Mouse (Mus musculus) heart, embryonic 15.5 days (tissue): ENCODE measurements at regions not wholly inside any gene's neighbourhood (a gene's known extent, or its start where the extent isn't known, plus 50 kb on each side); places are given as distances from the start of the nearest gene placed in this dataset.

Experiments
- ATAC-seq: fragments of 200-750 bp; cut with Nextera tagmentation; replicated peaks from 2 replicates; pipeline ENCODE4 v1.8.0; 2017; ENCODE audit warnings: low read depth, moderate TSS enrichment; ENCODE audit not compliant: insufficient number of reproducible peaks, insufficient read depth, low FRiP score
- H3K27ac ChIP-seq: fragments of 300-500 bp; sonication (generic); 2 replicates; pipeline ENCODE4 v1.5.1; 2015; ENCODE audit warnings: mild to moderate bottlenecking, inconsistent platforms
- H3K27me3 ChIP-seq: fragments of 300-500 bp; sonication (generic); 2 replicates; pipeline ENCODE4 v1.6.1; 2015; ENCODE audit warnings: inconsistent platforms
- H3K36me3 ChIP-seq: fragments of 300-500 bp; sonication (generic); 2 replicates; pipeline ENCODE4 v1.6.1; 2015; ENCODE audit warnings: mild to moderate bottlenecking, inconsistent platforms
- H3K4me1 ChIP-seq: fragments of 300-500 bp; sonication (generic); replicated peaks from 2 replicates; pipeline ENCODE4 v1.6.1; 2015; ENCODE audit warnings: inconsistent platforms
- H3K4me2 ChIP-seq: fragments of 300-500 bp; sonication (generic); 2 replicates; pipeline ENCODE4 v1.6.1; 2015; ENCODE audit warnings: inconsistent platforms, mild to moderate bottlenecking, moderate library complexity
- H3K4me3 ChIP-seq: fragments of 300-500 bp; sonication (generic); 2 replicates; pipeline ENCODE4 v1.5.1; 2015; ENCODE audit warnings: mild to moderate bottlenecking, inconsistent platforms
- H3K9ac ChIP-seq: fragments of 300-500 bp; sonication (generic); 2 replicates; pipeline ENCODE4 v1.6.1; 2015; ENCODE audit warnings: mild to moderate bottlenecking, inconsistent platforms
- H3K9me3 ChIP-seq: fragments of 300-500 bp; sonication (generic); replicated peaks from 2 replicates; pipeline ENCODE4 v1.6.1; 2016; ENCODE audit warnings: inconsistent platforms
- WGBS: fragments of 180-500 bp; shearing (Covaris S2); methylation state at CpG from one replicate; pipeline ENCODE4 v1.1.7; 2015; ENCODE audit warnings: mixed read lengths; 5-methylcytosine and 5-hydroxymethylcytosine counted together

- H3K4me3 ChIP-seq = no peak overlapping the region
- WGBS = 69% methylated on average over 3 of the region's 3 CpGs
- no peaks in the 10 kb centered on the region for H3K36me3 ChIP-seq
- H3K27ac ChIP-seq = no peak overlapping the region
- no peak overlapping the region for H3K4me2 ChIP-seq
- H3K9me3 ChIP-seq = no peaks in the 10 kb centered on the region
- no peak overlapping the region for H3K9ac ChIP-seq
- ATAC-seq = no peak
- no peaks in the 10 kb centered on the region for H3K27me3 ChIP-seq
- H3K4me1 ChIP-seq = peaks cover under 1% of the 10 kb centered on the region; the same call in 1 of the 2 replicates
Observed at GRCm38 (mm10) chr7:111164276-111164675, 81.4 kb upstream of the Eif4g2 start.

- no peaks in the 10 kb centered on the region for H3K9me3 ChIP-seq
- no peak for ATAC-seq
- peaks cover 5% of the 10 kb centered on the region for H3K4me1 ChIP-seq
- no peak overlapping the region for H3K4me3 ChIP-seq
- no peaks in the 10 kb centered on the region for H3K27me3 ChIP-seq
- H3K27ac ChIP-seq = no peak overlapping the region
- no peak overlapping the region for H3K4me2 ChIP-seq
- 34% methylated on average over 3 of the region's 3 CpGs for WGBS
- H3K9ac ChIP-seq = no peak overlapping the region
- H3K36me3 ChIP-seq = no peaks in the 10 kb centered on the region
Observed at GRCm38 (mm10) chr7:111163861-111164260, 81.0 kb upstream of the Eif4g2 start.

- no peaks in the 10 kb centered on the region for H3K9me3 ChIP-seq
- no peak for ATAC-seq
- no peak overlapping the region for H3K9ac ChIP-seq
- 77% methylated on average over 8 of the region's 8 CpGs for WGBS
- H3K27ac ChIP-seq = no peak overlapping the region
- H3K4me2 ChIP-seq = no peak overlapping the region
- H3K36me3 ChIP-seq = no peaks in the 10 kb centered on the region
- H3K4me3 ChIP-seq = no peak overlapping the region
- H3K27me3 ChIP-seq = no peaks in the 10 kb centered on the region
- peaks cover 8% of the 10 kb centered on the region for H3K4me1 ChIP-seq
Observed at GRCm38 (mm10) chr7:111163321-111163720, 80.5 kb upstream of the Eif4g2 start.

- ATAC-seq = no peak
- Histone ChIP-seq H3K9me3 (no peaks in the 10 kb centered on the region), H3K27me3 (no peaks in the 10 kb centered on the region), H3K9ac (no peak overlapping the region), H3K4me3 (no peak overlapping the region), H3K4me2 (no peak overlapping the region), H3K36me3 (no peaks in the 10 kb centered on the region), H3K4me1 (peaks cover 32% of the 10 kb centered on the region), H3K27ac (peak overlapping the region; percentile 26; the same call in 1 of the 2 replicates)
- 60% methylated on average over 6 of the region's 6 CpGs for WGBS
Observed at GRCm38 (mm10) chr7:111158791-111159286, 76.0 kb upstream of the Eif4g2 start.

GRCm38 (mm10) chr7:111157754-111158325 lies 75.0 kb upstream of the Eif4g2 start:
- ATAC-seq = no peak
- Histone ChIP-seq H3K9ac (0 out of 2 replicates have a peak overlapping the region, but pooled peaks have one; percentile 27), H3K4me3 (no peak overlapping the region), H3K4me1 (peaks cover 32% of the 10 kb centered on the region), H3K27ac (peak overlapping the region; percentile 95), H3K36me3 (no peaks in the 10 kb centered on the region), H3K9me3 (no peaks in the 10 kb centered on the region), H3K27me3 (no peaks in the 10 kb centered on the region), H3K4me2 (peak overlapping the region; percentile 44)
- 48% methylated on average over 9 of the region's 9 CpGs for WGBS

GRCm38 (mm10) chr7:111157287-111157686 lies 74.5 kb upstream of the Eif4g2 start:
- peak overlapping the region; percentile 95 for H3K27ac ChIP-seq
- H3K9me3 ChIP-seq = no peaks in the 10 kb centered on the region
- 8% methylated on average over 6 of the region's 6 CpGs for WGBS
- H3K27me3 ChIP-seq = no peaks in the 10 kb centered on the region
- peak; percentile 82 for ATAC-seq
- H3K4me1 ChIP-seq = peaks cover 32% of the 10 kb centered on the region
- no peaks in the 10 kb centered on the region for H3K36me3 ChIP-seq
- H3K4me2 ChIP-seq = peak overlapping the region; percentile 44
- H3K4me3 ChIP-seq = no peak overlapping the region
- no peak overlapping the region for H3K9ac ChIP-seq

GRCm38 (mm10) chr7:111156472-111157231 lies 73.8 kb upstream of the Eif4g2 start:
- peak overlapping the region; percentile 7; the same call in 1 of the 2 replicates for H3K4me3 ChIP-seq
- peaks cover 32% of the 10 kb centered on the region for H3K4me1 ChIP-seq
- ATAC-seq = peak; percentile 84
- peak overlapping the region; percentile 3; the same call in 1 of the 2 replicates for H3K9ac ChIP-seq
- peak overlapping the region; percentile 44 for H3K4me2 ChIP-seq
- H3K9me3 ChIP-seq = no peaks in the 10 kb centered on the region
- H3K27ac ChIP-seq = peak overlapping the region; percentile 95
- 21% methylated on average over 8 of the region's 8 CpGs for WGBS
- no peaks in the 10 kb centered on the region for H3K36me3 ChIP-seq
- no peaks in the 10 kb centered on the region for H3K27me3 ChIP-seq

GRCm38 (mm10) chr7:111155995-111156394 lies 73.2 kb upstream of the Eif4g2 start:
- Histone ChIP-seq H3K9ac (peak overlapping the region; percentile 1; the same call in 1 of the 2 replicates), H3K27me3 (no peaks in the 10 kb centered on the region), H3K36me3 (no peaks in the 10 kb centered on the region), H3K4me3 (no peak overlapping the region), H3K4me1 (peaks cover 37% of the 10 kb centered on the region), H3K4me2 (peak overlapping the region; percentile 44), H3K27ac (peak overlapping the region; percentile 95), H3K9me3 (no peaks in the 10 kb centered on the region)
- ATAC-seq = no peak
- 25% methylated on average over 6 of the region's 6 CpGs for WGBS

GRCm38 (mm10) chr7:111154217-111154616 lies 71.4 kb upstream of the Eif4g2 start:
- ATAC-seq = no peak
- H3K4me1 ChIP-seq = peaks cover 44% of the 10 kb centered on the region
- 87% methylated on average over 13 of the region's 13 CpGs for WGBS
- H3K27me3 ChIP-seq = no peaks in the 10 kb centered on the region
- H3K36me3 ChIP-seq = no peaks in the 10 kb centered on the region
- H3K4me2 ChIP-seq = no peak overlapping the region
- no peak overlapping the region for H3K4me3 ChIP-seq
- H3K9ac ChIP-seq = no peak overlapping the region
- no peak overlapping the region for H3K27ac ChIP-seq
- no peaks in the 10 kb centered on the region for H3K9me3 ChIP-seq

GRCm38 (mm10) chr7:111150540-111150939 lies 67.7 kb upstream of the Eif4g2 start:
- H3K27ac ChIP-seq = peak overlapping the region; percentile 72
- WGBS = 53% methylated on average over 5 of the region's 5 CpGs
- ATAC-seq = no peak
- no peaks in the 10 kb centered on the region for H3K9me3 ChIP-seq
- H3K4me3 ChIP-seq = no peak overlapping the region
- no peak overlapping the region for H3K9ac ChIP-seq
- H3K36me3 ChIP-seq = no peaks in the 10 kb centered on the region
- H3K4me2 ChIP-seq = peak overlapping the region; percentile 15; the same call in 1 of the 2 replicates
- no peaks in the 10 kb centered on the region for H3K27me3 ChIP-seq
- peaks cover 22% of the 10 kb centered on the region for H3K4me1 ChIP-seq

- no peak; the same call in 1 of the 2 replicates for ATAC-seq
- no peaks in the 10 kb centered on the region for H3K36me3 ChIP-seq
- peaks cover 22% of the 10 kb centered on the region for H3K4me1 ChIP-seq
- no peak overlapping the region for H3K9ac ChIP-seq
- H3K4me3 ChIP-seq = no peak overlapping the region
- no peaks in the 10 kb centered on the region for H3K9me3 ChIP-seq
- peak overlapping the region; percentile 15; the same call in 1 of the 2 replicates for H3K4me2 ChIP-seq
- no peaks in the 10 kb centered on the region for H3K27me3 ChIP-seq
- H3K27ac ChIP-seq = peak overlapping the region; percentile 72
- 50% methylated on average over 5 of the region's 5 CpGs for WGBS
Observed at GRCm38 (mm10) chr7:111150115-111150514, 67.3 kb upstream of the Eif4g2 start.
